Mouse (Mus musculus) retina, embryonic 14.5 days (tissue): ENCODE data around the gene Atp4b.
A peak's percentile ranks its signal among the peaks of the same experiment; 100 is the strongest.
"Not testable (repeated sequence)": the region's sequence is repeated elsewhere in the genome, so short reads cannot be mapped to it uniquely, and the experiment has no call there.

ENCODE experiments used
- DNase-seq: peaks from one replicate; pipeline ENCODE4 v3.0.0-alpha.2; 2015; ENCODE audit warnings: low spot score

Gene Atp4b

DNA sequence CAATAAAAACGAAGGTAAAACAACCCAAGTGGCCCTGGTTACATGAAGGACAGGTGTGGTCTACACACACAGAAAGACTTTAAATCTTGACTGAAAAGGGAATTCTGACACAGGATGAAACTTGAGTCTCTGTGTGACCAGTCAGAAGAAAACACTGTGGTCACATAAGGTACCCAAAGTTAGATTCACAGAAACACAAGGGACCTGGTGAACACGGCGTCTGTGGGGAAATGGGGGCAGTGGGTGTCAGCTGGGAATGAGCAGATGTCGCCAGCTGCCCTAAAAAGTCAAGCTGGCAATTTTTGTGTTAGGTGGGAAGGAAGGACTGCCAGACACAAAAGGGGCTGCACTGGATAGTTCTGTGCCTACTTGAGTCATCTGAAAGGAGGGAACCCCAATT lies 13.6 kb downstream of the Atp4b start:
- no peak for DNase-seq

- DNase-seq, result no peak
Observed at GRCm38 (mm10) chr8:13382536-13382935, 14.1 kb downstream of the Atp4b start.

DNA sequence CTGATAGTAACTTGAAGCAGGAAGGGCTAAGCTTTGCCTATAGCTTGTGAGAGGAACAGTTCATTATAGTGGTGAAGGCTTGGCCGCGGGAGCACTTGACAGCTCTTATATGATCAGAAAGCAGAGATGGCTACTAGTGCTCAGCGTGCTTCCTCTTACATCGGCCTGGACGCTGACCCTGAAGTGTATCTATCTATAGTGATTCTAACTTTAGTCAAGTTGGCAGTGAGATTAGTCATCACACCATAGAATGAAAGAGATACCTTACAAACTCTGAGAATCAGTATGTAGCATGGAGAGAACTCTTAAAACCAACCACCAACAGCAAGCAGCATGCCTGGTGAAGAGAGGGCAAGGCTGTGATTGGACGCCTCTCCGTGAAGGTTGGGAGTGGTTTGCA lies 15.0 kb downstream of the Atp4b start:
- no peak for DNase-seq

DNA sequence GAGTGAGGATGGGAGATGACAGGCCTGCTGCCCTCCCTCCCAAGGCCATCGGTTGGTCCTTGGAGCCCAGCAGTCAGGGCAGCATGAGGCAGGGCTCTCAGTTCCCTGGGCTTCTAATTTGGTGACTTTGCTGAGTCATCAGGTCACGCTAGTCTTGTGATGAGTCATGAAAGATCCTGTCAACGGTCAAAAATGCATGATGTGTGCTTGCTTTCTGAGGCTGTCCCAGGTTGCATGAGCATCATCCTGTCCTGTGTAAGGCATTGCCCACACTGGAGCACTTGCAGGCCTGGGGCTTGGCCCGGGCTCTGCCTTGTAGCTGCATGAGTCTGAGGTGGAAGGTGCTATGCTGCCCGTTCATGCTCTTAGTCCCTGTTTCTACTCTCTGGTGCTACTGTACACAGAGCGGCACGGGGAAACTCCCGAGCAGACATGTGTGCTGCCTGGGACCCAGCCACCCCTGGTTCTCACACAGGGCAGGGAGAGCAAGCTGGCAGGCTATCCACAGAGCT lies 23.4 kb downstream of the Atp4b start:
- DNase-seq, result no peak

GRCm38 (mm10) chr8:13361865-13362264 lies 34.8 kb downstream of the Atp4b start:
- DNase-seq, result no peak

DNA sequence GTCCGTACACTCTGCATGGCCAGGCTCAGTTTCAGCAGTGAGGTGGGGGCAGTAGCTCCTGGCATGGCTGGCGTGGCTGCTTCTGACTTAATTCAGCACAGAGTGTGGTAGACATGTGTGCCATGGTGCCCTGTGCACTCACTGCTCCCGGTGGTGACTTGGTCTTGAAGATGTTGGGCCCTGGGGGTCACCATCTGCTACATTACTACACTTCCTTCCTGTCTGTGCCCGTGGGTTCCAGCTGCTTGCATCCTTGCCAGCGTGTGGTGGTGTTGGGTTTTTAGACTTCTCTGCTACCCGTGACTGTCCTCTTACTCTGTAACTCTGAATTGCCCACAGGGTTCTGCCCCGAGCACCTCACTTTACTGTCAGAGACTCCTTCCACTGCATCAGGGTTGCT lies 36.4 kb downstream of the Atp4b start:
- no peak for DNase-seq

GRCm38 (mm10) chr8:13356681-13357080 lies 39.9 kb downstream of the Atp4b start:
- DNase-seq, result no peak

DNA sequence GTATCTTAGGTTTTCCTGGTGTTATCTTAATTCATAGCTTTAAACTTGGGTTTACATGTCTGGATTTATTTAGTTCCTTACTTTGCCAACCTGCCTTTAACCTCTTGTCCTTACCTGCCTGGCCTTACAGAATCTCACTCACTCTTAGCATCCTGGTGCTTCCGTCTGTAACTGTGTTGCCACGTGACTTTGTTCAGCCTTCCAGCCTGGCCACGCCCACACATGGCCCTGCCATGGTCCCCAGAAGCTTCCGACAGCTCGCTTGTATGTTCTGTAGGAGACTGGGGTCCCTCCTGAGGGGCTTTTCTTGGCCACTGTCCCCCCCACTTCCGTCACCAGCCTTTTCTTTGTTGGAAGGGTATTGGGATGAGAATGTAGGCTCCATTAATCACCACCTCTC lies 40.4 kb downstream of the Atp4b start:
- DNase-seq, result no peak

DNA sequence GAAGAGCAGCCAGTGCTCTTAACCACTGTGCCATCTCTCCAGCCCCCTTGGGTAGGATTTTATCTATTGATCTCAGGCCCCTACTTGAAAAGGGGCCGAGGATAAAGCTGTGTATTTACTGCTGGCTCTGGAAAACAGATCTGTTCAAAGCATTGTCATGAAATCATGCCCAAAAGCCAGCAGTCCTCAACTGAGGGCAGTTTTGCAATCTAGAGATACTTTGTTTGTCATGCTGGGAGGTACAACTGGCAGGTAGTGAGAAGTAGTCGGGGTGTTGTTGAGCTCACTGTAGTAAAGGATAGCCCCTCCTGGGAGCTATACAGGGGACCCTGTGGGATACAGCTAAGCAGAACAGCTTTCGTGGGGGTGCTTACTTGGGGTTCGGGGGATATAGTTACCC lies 42.7 kb downstream of the Atp4b start:
- no peak for DNase-seq

DNA sequence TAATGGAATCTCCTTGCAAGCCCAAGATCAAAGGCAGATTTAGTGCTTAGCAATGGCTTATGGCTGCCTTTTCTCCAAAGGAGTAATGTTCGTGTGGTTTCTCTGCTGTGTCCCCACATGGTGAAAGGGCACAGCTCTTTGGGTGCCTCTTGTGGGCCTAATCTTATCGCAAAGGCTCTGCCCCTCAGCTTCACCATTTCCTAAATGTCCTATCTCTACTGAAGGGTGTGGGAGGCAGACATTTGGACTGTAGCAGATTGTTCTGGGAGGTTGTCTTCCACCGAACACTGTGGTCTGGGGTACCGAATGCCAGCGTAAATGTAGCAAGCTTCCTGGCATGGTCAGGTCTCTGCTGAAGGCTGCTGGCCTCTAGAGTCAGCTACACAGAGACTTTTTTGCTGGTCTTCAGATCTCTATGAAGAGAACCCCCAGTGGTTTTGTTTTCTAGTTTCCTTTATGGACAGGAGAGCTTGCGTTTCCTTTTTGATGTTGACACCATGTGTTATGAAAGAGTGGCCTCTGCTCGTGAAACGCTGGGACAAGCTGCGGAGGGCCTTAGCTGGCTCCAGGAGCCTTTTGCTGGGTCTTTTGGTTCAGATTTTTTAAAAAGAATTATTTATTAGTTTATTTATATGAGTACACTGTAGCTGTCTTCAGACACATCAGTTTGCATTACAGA lies 43.3 kb downstream of the Atp4b start:
- no peak for DNase-seq

DNA sequence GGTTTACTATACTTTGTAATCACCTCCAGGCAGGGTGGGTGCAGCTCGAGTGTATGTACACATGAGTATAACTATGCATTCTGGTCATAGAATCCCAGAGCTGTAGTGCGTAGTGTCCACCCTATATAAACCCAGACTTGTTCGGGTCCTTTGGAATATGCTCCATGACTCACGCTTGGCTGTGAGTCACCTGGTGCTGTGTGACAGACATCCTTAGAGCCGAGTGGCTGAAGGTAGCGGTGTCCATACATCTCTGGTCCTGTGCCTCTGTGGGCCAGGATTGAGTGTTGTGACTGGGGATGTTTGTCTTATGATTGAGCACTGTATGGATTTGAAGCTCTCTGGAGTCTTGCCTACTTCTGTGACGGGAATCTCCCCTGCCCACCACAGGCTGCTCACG lies 44.0 kb downstream of the Atp4b start:
- DNase-seq, result no peak

DNA sequence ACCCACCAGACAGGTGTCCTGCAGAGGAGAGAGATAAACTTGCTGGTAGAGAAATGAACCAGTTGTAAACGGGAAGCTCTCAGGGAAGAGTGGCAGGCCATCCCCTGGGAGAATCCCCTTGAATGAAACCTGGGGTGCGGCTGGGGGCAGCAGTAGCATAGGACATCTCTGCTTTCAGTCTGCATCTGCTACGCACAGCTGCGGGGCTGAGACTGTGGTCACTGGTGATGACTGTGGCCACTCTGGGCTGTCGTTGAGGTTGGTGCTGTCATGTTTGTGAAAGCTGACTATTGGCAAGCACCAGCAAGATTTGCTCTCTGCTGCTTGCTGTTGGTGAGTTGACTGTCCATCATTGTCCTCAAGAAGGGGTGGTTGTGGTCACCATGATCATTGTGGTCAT lies 45.0 kb downstream of the Atp4b start:
- DNase-seq, result no peak

DNA sequence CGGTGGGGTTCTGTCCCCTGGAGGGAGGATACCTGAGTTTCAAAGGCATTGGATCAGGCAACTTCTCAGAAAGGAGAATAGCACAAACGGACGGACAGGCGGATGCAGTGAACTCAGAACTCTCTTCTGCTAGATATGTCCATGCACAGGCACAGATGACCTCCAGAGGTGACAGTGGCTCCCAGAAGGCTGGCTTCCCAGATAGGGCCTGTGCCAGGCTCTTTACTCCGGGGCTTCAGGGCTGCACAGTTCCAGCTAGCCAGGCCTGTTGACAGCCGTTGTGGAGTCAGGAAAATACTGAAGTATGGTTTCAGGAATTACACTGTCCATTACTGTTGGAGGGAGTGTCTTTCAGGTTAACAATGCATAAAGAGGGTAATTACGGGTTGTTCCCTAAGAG lies 46.6 kb downstream of the Atp4b start:
- DNase-seq, result no peak

GRCm38 (mm10) chr8:13343134-13343533 lies 53.5 kb downstream of the Atp4b start:
- no peak for DNase-seq

GRCm38 (mm10) chr8:13342340-13342739 lies 54.3 kb downstream of the Atp4b start:
- no peak for DNase-seq

- no peak for DNase-seq
Observed at GRCm38 (mm10) chr8:13340650-13341049, 56.0 kb downstream of the Atp4b start.

DNA sequence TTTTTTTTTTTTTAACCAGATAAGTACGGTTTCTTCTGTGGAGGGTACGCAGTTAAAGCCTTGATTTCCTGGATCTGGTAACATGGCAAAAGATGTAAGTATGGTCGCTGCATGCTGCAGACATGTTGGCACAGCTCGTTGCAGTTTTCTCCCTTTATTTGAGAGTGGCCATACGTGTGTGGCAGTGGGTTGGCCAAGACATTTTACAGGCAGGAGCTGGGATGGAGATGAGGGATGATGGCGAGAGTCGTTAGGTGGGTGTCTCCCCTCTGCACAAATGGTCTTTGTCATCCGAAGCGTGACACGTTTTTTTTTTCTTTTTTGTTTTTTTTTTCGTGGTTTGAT lies 57.0 kb downstream of the Atp4b start:
- peak; percentile 16 for DNase-seq

DNA sequence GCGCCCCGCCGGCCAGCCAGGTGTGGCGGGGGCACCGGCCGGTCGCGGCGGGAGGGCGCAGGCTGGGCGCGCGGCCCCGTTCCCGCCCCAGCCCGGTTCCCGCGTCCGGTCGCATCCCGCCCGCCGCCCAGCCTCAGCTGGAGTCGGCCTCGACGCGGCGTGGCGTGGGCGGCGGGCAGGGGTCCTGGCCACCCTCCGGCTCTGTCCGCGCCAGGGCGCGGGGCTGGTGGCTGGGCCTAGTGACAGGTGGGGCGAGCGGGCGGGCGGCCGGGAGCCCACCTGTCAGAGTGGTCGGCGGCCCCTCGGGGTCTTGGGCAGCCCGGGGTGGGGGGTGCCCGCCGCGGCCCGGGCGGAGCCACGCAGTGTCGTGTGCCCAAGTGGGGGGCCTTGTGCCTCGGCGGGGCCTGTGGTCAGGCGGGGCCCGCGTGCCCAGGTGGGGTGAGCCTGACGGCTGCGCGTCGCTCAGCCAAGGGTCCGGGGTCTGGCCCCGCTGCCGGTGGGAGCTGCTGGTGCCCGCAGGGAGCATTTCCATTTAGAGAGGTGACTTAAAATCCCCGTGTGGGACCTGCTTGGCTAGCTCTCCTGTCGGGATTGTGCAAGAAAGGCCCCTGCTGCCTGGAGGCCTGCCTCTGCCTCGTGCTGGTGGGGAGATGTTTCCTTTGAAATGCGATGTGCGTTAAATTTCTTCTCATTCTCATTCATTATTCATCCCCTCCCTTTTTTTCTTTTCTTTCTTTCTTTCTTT lies 57.6 kb downstream of the Atp4b start:
- DNase-seq, result peak; percentile 26

DNA sequence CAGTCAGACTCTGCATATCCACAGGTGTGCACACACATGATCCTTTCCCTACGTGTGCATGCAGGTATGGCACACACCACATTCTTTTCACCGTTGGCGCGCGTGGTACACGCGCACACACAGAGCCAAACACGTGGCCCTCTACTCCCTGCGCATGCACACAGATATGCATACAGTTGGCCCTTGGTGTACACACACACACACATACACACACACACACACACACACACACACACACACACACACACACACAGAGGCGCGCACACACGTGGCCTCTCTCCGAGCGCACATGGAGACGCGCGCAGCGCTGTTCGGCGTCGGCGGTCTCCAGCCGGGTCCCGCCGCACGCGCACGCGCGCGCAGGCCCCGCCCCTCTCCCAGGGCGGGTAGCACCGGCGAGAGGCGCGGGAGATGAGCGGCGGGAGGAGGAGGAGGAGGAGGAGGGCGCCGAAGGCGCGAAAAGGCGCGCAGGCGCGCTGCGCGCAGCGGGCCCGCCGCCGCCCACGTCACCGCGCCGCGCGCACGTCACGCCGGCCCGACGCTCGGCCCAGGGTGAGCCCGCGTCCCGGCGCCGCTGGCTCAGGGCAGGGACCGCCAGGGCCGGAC lies 58.3 kb downstream of the Atp4b start, which contains the start of gene Tfdp1:
TSS of gene Tfdp1 (plus strand) at position 497 of the 606 bp plus-strand sequence.
- DNase-seq, result peak; percentile 89

GRCm38 (mm10) chr8:13337678-13338077 lies 58.9 kb downstream of the Atp4b start:
- DNase-seq, result peak; percentile 17

DNA sequence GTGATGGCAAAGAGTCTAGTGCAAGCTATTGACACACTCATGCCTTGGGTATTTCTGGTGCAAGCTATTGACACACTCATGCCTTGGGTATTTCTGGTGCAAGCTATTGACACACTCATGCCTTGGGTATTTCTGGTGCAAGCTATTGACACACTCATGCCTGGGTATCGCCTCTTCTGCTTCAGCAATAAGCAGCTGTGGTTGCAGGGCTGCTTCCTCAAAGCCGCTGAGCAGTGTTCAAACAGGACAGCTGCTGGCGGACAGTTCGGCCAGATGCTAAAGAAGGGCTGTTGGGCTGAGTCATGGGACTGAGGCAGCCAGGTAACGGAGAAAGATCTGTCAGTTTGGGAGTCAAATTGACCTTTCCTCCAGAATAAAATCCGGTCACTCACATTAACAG lies 59.4 kb downstream of the Atp4b start:
- DNase-seq, result not testable (repeated sequence)
